Mouse (Mus musculus) ES-CJ7 (cell line): ENCODE measurements around the gene Rnf181.
A peak's percentile ranks its signal among the peaks of the same experiment; 100 is the strongest.

Source experiments
- DNase-seq: peaks from one replicate; pipeline ENCODE4 v3.0.0; 2011; ENCODE audit warnings: low read depth, low spot score

Rnf181 gene

DNA sequence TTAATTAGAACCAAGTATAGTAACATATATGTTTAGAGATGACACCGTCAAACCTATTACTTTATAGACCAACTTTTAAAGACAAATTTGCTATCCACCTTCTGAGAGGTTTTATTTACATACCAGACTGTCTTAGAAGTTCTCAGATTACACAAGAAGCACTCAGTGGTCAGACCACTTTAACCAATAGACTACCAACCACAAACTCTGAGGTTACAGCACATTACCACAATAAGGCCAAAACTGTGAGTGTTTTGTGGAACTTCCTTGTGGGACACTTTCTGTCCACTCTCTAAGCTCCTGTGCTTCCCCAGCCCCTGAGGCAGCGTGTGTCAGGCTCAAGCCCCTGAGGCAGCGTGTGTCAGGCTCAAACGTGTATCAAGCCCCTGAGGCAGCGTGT is 37.7 kb downstream of the Rnf181 start:
- no peak for DNase-seq

DNA sequence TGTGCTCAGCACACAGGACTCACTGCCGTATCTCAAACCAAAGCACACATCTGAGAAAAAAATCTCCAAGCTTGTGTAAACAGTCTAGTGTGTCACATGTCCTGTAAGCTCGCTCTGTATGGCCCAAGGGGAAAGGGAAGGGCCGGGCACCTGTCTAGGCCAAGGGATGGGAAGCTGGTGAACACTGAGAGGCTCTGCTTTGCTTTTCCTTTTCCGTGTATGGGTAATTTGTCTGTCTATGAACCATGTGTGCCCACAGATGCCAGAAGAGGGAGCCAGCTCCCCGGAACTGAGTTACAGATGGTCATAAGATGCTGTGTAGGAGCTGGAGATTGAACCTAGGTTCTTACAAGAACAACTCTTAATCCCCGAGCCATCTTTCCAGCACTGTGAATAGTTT is 40.5 kb downstream of the Rnf181 start:
- peak; percentile 51 for DNase-seq

DNA sequence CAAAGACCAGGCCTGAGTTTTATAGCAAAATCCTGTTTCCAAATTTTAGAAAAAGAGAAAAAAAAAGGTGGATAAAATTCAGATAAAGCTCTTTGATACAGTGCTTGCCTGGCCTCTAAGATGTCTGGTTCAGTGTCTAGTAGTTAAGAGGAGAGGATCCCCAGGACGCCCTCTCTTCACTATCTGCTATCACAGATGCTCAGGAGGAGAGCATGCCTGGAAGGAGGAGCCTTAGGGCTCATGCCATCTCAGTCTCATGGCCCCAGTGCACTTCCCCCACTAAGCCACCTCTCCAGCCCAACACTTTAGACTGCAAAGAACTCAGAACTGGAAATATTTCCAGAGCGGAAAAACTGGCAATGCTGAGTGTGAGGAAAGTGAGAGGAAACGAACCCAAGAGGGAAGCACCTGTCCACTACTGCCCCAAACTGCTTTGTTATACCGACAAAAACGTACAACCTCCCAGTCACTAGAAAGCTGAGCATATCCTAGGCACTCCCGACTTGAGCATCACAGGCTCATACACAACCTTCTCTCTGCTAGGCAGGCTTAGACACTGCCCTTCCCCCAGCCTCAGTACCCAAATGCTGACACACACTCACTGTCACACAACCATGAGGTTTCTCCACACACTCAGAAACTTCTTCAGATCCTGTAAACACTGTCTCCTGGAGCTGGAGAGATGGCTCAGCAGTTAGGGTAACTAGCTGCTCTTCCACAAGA is 42.8 kb downstream of the Rnf181 start:
- no peak for DNase-seq

DNA sequence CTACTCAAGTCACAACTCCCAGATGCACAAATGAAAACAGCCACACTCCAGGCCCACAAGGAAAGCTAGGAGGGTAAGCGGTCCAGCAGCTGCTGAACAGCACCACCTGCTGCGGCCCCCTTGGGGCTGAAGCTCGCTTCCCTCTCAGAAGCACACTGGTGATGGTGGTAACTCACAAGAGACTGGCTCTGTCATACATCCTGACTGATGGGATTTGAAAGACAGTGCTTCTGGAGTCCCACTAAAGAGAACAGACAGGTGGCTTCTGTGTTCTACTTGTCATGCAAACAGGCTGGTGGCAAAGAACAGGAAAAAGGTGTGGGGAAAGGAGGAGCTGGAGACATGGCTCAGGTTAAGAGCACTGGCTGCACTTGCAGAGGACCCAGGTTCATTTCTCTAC is 43.8 kb downstream of the Rnf181 start:
- DNase-seq, result peak; percentile 22

DNA sequence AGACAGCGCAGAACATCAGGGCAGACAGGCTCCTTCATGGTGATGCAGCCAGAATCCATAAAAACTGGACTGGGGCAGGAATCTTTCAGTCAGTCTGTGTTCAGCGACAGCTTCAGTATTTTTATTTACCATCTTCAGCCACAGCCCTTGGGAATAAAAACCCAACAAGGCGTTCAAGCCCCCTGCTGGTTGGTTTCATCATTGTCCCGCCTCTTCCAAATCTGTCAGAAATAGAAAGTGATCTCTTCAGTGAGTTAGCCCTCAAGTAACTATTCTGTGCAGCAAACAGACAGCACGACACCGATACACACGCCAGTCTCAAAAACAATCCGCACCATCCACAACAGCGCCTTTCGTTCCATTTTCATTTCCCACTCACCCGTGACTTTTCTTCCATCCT is 47.7 kb downstream of the Rnf181 start:
- DNase-seq, result peak; percentile 46

DNA sequence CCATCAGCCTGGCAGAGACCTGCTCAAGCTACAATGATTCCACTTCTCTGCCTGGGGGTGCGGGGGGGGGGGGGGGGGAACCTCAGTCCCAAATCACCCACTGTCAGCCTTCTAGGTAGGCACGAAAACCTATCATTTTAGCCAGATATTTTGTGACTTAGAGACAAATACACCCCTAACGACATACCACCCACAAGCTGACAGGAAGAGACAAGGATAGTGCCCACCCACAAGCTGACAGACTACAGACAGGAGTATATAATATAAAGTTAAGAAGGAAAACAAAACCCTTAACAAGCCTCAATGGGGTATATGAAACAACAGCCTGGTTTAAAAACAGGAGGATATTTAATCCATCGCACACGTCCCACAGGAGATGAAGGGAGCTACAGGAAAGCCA is 48.3 kb downstream of the Rnf181 start:
- DNase-seq, result no peak

DNA sequence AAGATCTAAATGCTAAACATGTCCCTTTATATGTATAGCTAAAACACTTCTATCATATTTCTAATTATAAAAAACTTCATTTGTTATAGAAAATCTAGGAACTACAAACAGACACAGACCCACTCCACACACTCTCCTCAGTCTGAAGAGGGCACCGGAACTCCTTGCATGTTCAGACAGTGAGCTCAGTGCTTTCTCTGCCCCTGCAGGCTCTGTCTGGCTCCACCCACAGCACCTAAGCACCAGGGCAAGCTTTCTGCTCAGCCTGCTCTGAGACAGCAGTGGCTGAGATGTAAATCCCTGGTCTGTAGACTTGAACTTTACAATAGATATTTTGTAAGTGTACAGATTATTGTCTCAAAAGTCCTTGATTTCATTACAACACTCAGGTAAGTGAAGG is 50.7 kb downstream of the Rnf181 start:
- peak; percentile 27 for DNase-seq

DNA sequence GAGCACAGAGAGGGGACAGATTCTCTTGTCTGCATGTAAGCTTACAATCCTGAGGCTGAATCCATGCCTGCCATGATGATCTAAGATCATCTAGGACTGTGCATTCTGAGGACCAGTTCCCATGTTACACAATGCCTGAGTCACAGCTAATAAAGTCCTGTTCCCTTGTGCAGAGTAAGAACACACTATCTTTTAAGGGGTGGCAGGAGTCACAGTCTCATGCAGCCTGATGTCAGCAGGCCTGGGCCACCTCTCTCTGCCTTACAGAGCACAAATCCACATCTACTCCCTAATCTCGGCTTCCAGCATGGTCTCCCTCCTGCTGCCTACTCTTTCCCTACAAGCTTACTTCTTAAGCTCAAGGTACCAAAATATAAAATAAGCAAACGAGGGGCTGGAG is 51.4 kb downstream of the Rnf181 start:
- DNase-seq, result no peak

DNA sequence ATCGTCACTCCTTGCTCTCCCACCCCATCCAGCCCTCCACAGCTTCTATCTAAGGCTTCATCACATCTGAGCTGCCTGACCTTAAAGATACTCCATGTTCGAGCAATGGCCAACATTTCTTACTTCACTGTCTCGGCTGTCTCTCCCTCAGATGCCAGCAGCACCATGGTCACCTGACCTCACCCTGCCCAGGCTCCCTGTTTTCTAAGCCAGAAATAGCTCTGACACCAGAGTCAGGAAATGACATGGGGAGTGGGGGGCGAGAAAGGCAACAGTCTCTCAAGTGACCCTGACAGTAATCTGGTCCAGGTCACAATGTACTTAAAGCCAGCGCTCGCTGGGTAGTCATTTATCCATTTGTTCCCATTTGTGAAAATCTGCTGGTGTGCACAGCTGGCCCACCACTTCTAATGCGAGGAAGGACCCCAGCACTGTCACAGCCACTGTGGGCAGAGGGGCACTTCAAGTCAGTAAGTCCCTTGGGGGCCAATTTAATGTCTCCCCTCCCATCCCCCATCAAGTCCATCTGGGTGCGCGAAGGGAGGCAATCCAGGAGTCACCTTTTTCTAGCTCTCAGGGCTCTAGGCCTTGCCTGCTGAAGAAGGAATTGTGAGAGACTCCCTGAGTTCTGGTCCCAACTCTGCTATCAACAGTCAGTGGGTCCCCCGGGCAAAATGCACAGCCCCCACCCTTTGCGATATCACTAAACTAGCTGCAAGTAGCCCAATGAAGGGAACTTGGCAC is 53.5 kb downstream of the Rnf181 start:
- DNase-seq, result no peak

DNA sequence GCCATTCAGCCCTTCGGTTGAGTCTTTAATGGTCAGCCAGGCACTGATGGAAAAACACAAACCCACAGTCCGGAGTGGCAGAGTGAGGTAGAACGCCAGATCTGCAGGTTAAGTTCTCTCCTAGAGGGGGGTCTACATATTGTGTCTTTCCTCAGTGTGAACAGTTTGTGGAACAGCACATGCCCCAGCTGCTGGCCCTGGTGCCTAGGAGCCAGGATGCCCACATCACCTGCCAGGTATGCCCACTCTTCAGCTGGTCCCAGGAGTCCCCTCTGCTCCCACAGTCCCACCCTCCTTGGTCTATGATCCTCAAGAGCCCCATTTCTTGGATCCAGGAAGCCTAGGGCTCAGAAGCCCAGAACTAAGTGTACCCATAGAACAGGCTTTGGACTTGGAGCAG is 54.6 kb downstream of the Rnf181 start:
- no peak for DNase-seq
